Mouse (Mus musculus) limb, embryonic 11.5 days (tissue): ENCODE results near the gene Zer1. TPM values are rescaled to one million over a fixed set of nuclear protein-coding genes. Genes with fewer than 3 reads are reported as not detected.
"Not testable (repeated sequence)": the region's sequence is repeated elsewhere in the genome, so short reads cannot be mapped to it uniquely, and the experiment has no call there.

Experiments
- ATAC-seq: fragments of 200-750 bp; cut with Nextera tagmentation; 2 replicates; pipeline ENCODE4 v1.8.0; 2017; ENCODE audit warnings: low read depth; ENCODE audit not compliant: insufficient number of reproducible peaks, low FRiP score, low TSS enrichment
- DNase-seq: peaks from one replicate; pipeline ENCODE4 v3.0.0-alpha.2; 2015; ENCODE audit warnings: low spot score
- H3K27ac ChIP-seq: fragments of 300-500 bp; sonication (generic); replicated peaks from 2 replicates; pipeline ENCODE4 v1.5.1; 2014; ENCODE audit warnings: low read depth, mild to moderate bottlenecking, low read length
- H3K27me3 ChIP-seq: fragments of 300-500 bp; sonication (generic); 2 replicates; pipeline ENCODE4 v1.6.1; 2014; ENCODE audit warnings: mild to moderate bottlenecking, low read length, mixed read lengths; ENCODE audit not compliant: control insufficient read depth, insufficient read depth
- H3K36me3 ChIP-seq: fragments of 300-500 bp; sonication (generic); 2 replicates; pipeline ENCODE4 v1.6.1; 2014; ENCODE audit warnings: mild to moderate bottlenecking, low read length, moderate library complexity, mixed read lengths; ENCODE audit not compliant: control insufficient read depth, insufficient read depth
- H3K4me1 ChIP-seq: fragments of 300-500 bp; sonication (generic); 2 replicates; pipeline ENCODE4 v1.6.1; 2014; ENCODE audit warnings: low read length, mixed read lengths; ENCODE audit not compliant: control insufficient read depth, insufficient read depth
- H3K4me2 ChIP-seq: fragments of 300-500 bp; sonication (generic); 2 replicates; pipeline ENCODE4 v1.6.1; 2014; ENCODE audit warnings: low read depth, mild to moderate bottlenecking, moderate library complexity; ENCODE audit not compliant: severe bottlenecking
- H3K4me3 ChIP-seq: fragments of 300-500 bp; sonication (generic); 2 replicates; pipeline ENCODE4 v1.5.1; 2014; ENCODE audit warnings: low read depth, low read length
- H3K9ac ChIP-seq: fragments of 300-500 bp; sonication (generic); 2 replicates; pipeline ENCODE4 v1.6.1; 2014; ENCODE audit warnings: mild to moderate bottlenecking, low read length
- H3K9me3 ChIP-seq: fragments of 300-500 bp; sonication (generic); 2 replicates; pipeline ENCODE4 v1.6.1; 2016; ENCODE audit warnings: low read length; ENCODE audit not compliant: control insufficient read depth
- WGBS: fragments of 180-500 bp; shearing (Covaris S2); extraction: QIAGEN DNeasy Blood & Tissue Kit; methylation state at CpG from one replicate; pipeline ENCODE4 v1.1.7; 2014; 5-methylcytosine and 5-hydroxymethylcytosine counted together
- polyA plus RNA-seq: library from polyadenylated mRNA; unstranded; fragments of >200 nt; fragmentation: Nextera tagmentation; extraction: Ambion mirVana; gene quantifications from 2 replicates; pipeline ENCODE4 v1.2.1, GENCODE M21; 2014

The Zer1 gene
- polyA plus RNA-seq, 1 experiment from 2014 or later: 6.7 TPM

DNA sequence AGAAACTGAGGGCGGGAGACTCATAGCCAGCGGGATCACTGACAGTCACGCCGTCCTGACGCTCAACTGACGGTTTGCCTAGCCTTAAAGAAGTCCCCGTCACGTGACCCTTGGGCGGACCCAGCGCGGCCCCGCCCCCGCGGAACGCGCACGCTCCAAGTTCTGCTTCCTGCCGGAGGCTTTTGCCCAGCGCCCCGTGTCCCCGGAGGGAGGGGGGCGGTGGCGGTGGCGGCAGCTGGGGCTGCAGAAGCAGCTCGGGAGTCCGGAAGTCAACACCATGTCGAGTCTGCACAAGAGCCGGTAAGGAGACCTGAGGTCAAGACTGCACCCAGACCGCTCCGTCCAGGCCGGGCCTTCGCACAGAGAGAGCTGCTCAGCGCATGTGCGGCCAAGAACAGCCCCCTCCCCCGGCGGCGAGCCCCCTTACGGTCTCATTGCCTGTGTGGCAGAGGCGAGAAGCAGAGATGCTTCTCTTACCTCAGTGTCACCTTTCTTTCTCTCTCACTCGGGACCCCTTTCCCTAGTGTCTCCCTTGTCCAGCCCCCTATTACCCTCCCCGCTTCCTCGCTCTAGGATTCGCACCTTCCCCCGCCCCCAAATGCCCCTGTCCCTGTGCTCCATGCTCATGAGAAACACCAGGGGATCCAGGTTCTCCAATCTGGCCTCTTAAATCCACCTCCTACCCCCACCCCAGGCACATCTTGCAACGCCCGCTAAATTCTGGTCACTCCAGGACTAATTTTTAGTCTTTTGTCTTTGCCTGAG, 9.4 kb upstream of the Zer1 start, which contains the start of gene Tbc1d13:
Gene Tbc1d13, plus strand, starts transcription at position 134 of the 765 bp plus-strand sequence.
- H3K27ac ChIP-seq: peak within 1 kb of the TSS; percentile 50; the same call in 1 of the 2 replicates
- WGBS: 0% methylated on average over 45 of the region's 46 CpGs
- H3K4me1 ChIP-seq: peaks cover 10% of the 10 kb centered on the region
- H3K36me3 ChIP-seq: peaks cover 5% of the 10 kb centered on the region; the same call in 1 of the 2 replicates
- no peaks in the 10 kb centered on the region for H3K27me3 ChIP-seq
- peak within 1 kb of the TSS; percentile 82 for H3K9ac ChIP-seq
- no peaks in the 10 kb centered on the region for H3K9me3 ChIP-seq
- ATAC-seq (peak; percentile 87), DNase-seq (peak; percentile 94)
- H3K4me3 ChIP-seq: peak within 1 kb of the TSS; percentile 80
- H3K4me2 ChIP-seq: peak within 1 kb of the TSS; percentile 92

DNA sequence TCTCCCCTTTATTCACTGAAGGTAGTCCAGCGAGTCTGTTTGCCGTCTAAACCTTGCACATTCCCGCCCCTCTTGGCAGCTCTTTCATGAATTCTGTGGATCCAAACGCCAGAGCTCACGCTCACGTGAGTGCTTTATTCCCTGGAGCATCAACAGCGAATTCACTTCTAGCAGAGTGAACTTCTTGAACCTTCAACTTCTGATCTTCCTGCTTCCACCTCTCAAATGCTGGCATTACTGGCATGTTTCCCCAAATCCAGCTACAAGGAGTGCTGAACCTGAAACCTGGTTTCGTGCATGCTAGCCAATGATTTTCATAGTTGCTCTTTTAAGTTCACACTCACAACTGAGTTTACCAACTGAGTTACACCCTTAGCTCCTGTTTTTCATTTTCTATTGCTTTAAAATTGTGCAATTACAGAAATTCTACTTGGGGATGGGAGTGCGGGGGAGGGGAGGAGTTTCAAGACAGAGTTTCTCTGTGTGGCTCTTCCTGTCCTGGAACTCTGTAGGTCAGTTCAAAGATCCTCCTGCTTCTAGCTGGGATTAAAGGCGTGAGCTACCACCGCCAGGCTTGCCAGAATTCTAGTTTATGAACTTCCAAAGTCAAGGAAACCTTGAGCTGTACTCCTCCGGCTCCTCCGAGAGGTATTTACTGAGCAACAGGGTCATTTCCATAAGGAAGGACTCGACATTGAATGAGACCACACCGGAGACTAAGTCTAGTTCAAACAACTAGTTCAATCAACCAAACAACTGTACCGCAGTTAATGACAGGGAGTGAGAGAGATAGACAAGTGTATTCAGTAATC, 8.6 kb upstream of the Zer1 start:
- Histone ChIP-seq H3K4me2 (peak overlapping the region; percentile 92), H3K4me1 (peaks cover 10% of the 10 kb centered on the region), H3K36me3 (peaks cover 5% of the 10 kb centered on the region; the same call in 1 of the 2 replicates), H3K27me3 (no peaks in the 10 kb centered on the region), H3K4me3 (peak overlapping the region; percentile 80), H3K27ac (peak overlapping the region; percentile 26; the same call in 1 of the 2 replicates), H3K9ac (peak overlapping the region; percentile 17; the same call in 1 of the 2 replicates), H3K9me3 (no peaks in the 10 kb centered on the region)
- WGBS: 31% methylated on average over 16 of the region's 16 CpGs
- DNase-seq (no peak), ATAC-seq (no peak)

DNA sequence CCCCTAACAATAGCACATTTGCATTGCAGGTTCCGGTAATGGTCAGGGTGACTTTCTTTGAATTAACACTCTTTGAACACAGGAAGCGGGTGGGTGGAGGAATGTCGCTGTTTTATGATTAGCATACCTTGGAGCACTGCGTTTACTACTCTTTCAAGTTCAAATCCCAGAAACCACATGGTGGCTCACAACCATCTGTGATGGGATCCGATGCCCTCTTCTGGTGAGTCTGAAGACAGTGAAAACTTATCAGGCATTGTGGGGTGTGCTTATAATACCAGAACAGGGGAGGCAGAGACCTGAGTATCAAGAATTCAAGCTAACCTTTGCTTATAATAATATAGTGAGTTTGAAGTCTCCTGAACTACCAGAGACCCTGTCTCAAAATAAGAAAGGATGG, 6.9 kb upstream of the Zer1 start:
- H3K4me2 ChIP-seq: not testable (repeated sequence)

DNA sequence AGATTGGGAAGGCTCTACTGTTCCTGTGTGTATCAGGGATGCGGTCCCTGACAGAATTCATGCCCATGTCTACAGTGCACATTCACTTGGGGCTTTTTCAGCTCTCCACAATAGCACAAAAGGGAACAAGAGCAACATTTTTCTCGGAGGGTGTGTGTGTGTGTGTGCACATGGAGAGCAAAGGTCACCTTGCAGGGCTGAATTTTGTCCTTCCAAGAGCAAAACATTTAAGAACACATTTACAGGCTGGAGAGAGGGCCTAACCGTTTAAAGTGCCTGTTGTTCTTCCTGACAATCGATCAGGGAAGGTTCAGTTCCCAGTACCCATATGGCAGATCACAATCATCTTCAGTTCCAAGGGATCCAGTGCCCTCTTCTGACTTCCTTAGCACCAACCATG, 5.8 kb upstream of the Zer1 start:
- Histone ChIP-seq H3K9me3 (no peaks in the 10 kb centered on the region), H3K27ac (no peak overlapping the region), H3K9ac (no peak overlapping the region), H3K36me3 (no peaks in the 10 kb centered on the region), H3K4me2 (no peak overlapping the region), H3K4me3 (no peak overlapping the region), H3K27me3 (no peaks in the 10 kb centered on the region), H3K4me1 (peaks cover 10% of the 10 kb centered on the region)
- 89% methylated on average over 4 of the region's 4 CpGs for WGBS
- ATAC-seq (no peak), DNase-seq (no peak)

More for the DNA sequence above, 6.9 kb upstream of the Zer1 start:
- H3K9me3 ChIP-seq, DNase-seq, H3K9ac ChIP-seq, H3K36me3 ChIP-seq, H3K27ac ChIP-seq, H3K4me3 ChIP-seq, H3K27me3 ChIP-seq, ATAC-seq: not testable (repeated sequence)
- peaks cover 10% of the 10 kb centered on the region for H3K4me1 ChIP-seq
- 54% methylated on average over 5 of the region's 5 CpGs for WGBS

DNA sequence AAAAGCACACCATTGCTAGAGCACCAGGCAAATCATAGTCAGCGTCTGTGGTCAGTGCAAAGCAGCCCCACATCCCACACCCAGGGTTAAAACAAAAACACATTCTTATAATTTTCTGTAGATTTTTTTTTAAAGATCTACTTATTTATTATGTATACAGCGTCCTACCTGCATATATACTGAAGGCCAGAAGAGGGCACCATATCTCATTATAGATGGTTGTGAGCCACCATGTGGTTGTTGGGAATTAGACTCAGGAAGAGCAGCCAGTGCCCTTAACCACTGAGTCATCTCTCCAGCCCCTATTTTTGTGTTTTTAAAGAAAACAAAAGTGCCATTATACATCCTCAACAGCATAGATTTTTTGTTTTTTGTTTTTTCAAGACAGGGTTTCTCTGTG, 4.4 kb upstream of the Zer1 start:
- no peaks in the 10 kb centered on the region for H3K9me3 ChIP-seq
- no peaks in the 10 kb centered on the region for H3K36me3 ChIP-seq
- no peaks in the 10 kb centered on the region for H3K27me3 ChIP-seq
- H3K4me2 ChIP-seq: no peak overlapping the region
- no peak overlapping the region for H3K4me3 ChIP-seq
- DNase-seq: no peak
- 0 out of 2 replicates have a peak, but pooled peaks cover 5% of the 10 kb centered on the region for H3K4me1 ChIP-seq
- H3K9ac ChIP-seq: no peak overlapping the region
- H3K27ac ChIP-seq: no peak overlapping the region
- no peak for ATAC-seq
- WGBS: 38% methylated on average over 2 of the region's 2 CpGs

DNA sequence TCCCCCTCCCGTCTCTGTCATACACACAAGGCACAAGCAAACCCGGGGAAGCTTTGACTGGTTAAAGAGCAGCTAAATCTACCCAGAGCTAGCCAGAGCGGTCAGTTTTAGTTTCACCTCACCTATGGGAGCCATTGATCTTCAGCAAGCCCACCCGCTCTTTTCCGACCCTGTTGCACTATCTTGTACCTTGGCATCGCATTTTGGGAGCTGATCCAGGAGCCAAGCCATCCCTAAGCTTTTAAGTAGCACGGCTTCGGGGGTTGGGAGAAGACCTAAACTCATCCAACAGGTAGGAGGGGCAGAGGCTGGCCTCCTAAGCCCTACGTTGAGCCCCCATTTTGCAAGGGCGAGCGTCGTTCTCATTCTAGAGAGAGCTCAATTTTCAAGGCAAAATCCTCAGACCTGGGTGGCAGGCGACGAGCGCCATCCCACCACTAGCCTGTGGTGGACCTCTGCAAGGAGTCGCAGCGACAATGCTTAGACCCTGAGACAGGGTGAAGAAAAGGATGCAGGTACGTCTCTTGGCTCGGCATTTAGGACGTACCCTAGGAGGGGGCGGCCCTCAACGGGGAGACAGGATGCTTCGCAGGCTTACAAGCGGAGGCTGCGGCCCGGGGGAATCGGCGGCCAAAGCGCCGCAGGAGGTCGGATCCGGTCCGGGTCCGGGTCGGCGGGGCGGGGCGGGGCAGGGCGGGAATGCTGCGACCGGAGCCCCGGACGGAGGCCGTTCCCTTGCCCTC, 485 bp downstream of the Zer1 start:
- no peaks in the 10 kb centered on the region for H3K9me3 ChIP-seq
- H3K27ac ChIP-seq: 0 out of 2 replicates have a peak overlapping the region, but pooled peaks have one; percentile 18
- H3K27me3 ChIP-seq: no peaks in the 10 kb centered on the region
- peak overlapping the region; percentile 64 for H3K9ac ChIP-seq
- DNase-seq (no peak), ATAC-seq (0 out of 2 replicates have a peak, but pooled peaks have one; percentile 55)
- H3K4me2 ChIP-seq: peak overlapping the region; percentile 86
- no peaks in the 10 kb centered on the region for H3K36me3 ChIP-seq
- 1% methylated on average over 34 of the region's 44 CpGs for WGBS
- H3K4me3 ChIP-seq: peak overlapping the region; percentile 60
- peaks cover 6% of the 10 kb centered on the region for H3K4me1 ChIP-seq

DNA sequence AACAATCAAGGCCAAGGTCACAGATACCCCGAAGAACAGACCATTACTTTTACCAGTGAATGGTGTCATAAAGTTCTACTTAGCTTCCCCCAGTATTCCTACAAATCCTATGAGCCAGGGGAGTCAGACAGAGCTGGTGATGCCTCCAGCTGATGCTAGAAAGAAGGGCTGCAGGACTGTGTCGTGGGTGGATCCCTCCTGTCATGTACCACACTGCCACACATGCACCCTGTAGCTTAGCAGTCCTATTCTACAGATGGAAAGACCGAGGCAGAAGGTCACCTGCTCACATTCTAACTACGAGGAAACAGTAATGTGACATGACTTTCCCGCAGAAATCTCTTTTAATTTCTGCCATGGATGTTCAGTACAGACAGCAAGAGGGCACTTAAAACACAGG, 1.6 kb downstream of the Zer1 start:
- no peak overlapping the region for H3K4me2 ChIP-seq
- 93% methylated on average over 5 of the region's 5 CpGs for WGBS

DNA sequence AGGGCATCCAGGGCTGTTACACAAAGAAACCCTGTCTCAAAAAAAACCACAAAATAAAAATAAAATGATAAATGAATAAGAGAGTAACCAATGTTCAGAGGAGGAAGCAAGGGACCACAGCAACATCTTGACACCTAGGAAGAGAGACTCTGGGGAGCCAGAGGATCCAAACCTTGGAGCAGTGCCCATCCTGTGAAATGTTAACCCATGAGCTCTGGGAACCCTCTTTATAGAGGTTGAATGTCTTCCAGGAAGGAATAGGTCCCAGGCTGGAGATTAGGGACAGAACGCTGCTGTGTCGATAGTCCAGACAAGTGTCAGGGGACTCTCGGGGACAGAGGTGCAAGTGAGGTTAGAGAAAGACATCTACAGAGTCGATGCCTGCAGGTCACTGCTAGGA, 4.1 kb downstream of the Zer1 start:
- Histone ChIP-seq H3K27me3 (no peaks in the 10 kb centered on the region), H3K9me3 (no peaks in the 10 kb centered on the region), H3K9ac (no peak overlapping the region), H3K36me3 (no peaks in the 10 kb centered on the region), H3K4me1 (peaks cover 6% of the 10 kb centered on the region), H3K27ac (no peak overlapping the region), H3K4me2 (no peak overlapping the region), H3K4me3 (no peak overlapping the region)
- 91% methylated on average over 4 of the region's 4 CpGs for WGBS
- ATAC-seq: no peak
- DNase-seq: no peak

More for the DNA sequence above, 1.6 kb downstream of the Zer1 start:
- no peaks in the 10 kb centered on the region for H3K36me3 ChIP-seq
- H3K27ac ChIP-seq: no peak overlapping the region
- no peaks in the 10 kb centered on the region for H3K27me3 ChIP-seq
- DNase-seq (no peak), ATAC-seq (no peak)
- H3K9ac ChIP-seq: no peak overlapping the region
- H3K4me3 ChIP-seq: no peak overlapping the region
- H3K4me1 ChIP-seq: peaks cover 6% of the 10 kb centered on the region
- no peaks in the 10 kb centered on the region for H3K9me3 ChIP-seq
